Mouse (Mus musculus) heart, embryonic 16.5 days (tissue): Measurements from ENCODE around the gene Larp7. TPM values are rescaled to one million over a fixed set of nuclear protein-coding genes. Genes with fewer than 3 reads are reported as not detected.

ENCODE experiments used
- ATAC-seq: fragments of 200-750 bp; cut with Nextera tagmentation; replicated peaks from 2 replicates; pipeline ENCODE4 v1.8.0; 2017; ENCODE audit warnings: moderate number of reproducible peaks; ENCODE audit not compliant: insufficient read depth, low FRiP score; ENCODE audit errors: extremely low read depth
- H3K27ac ChIP-seq: fragments of 300-500 bp; sonication (generic); 2 replicates; pipeline ENCODE4 v1.5.1; 2014; ENCODE audit warnings: mild to moderate bottlenecking, low read length, control low read depth, moderate library complexity
- H3K27me3 ChIP-seq: fragments of 300-500 bp; sonication (generic); 2 replicates; pipeline ENCODE4 v1.6.1; 2014; ENCODE audit warnings: low read length, mixed read lengths; ENCODE audit not compliant: control insufficient read depth, insufficient read depth
- H3K36me3 ChIP-seq: fragments of 300-500 bp; sonication (generic); 2 replicates; pipeline ENCODE4 v1.6.1; 2014; ENCODE audit not compliant: control insufficient read depth, insufficient read depth
- H3K4me1 ChIP-seq: fragments of 300-500 bp; sonication (generic); 2 replicates; pipeline ENCODE4 v1.6.1; 2014; ENCODE audit warnings: low read length, mixed read lengths; ENCODE audit not compliant: control insufficient read depth, insufficient read depth
- H3K4me2 ChIP-seq: fragments of 300-500 bp; sonication (generic); 2 replicates; pipeline ENCODE4 v1.6.1; 2014; ENCODE audit warnings: low read depth, mild to moderate bottlenecking, control low read depth, low read length
- H3K4me3 ChIP-seq: fragments of 300-500 bp; sonication (generic); 2 replicates; pipeline ENCODE4 v1.5.1; 2014; ENCODE audit warnings: mild to moderate bottlenecking, control low read depth, low read length
- H3K9ac ChIP-seq: fragments of 300-500 bp; sonication (generic); 2 replicates; pipeline ENCODE4 v1.6.1; 2014; ENCODE audit warnings: low read length, control low read depth
- H3K9me3 ChIP-seq: fragments of 300-500 bp; sonication (generic); replicated peaks from 2 replicates; pipeline ENCODE4 v1.6.1; 2016; ENCODE audit warnings: low read length; ENCODE audit not compliant: control insufficient read depth
- WGBS: fragments of 180-500 bp; shearing (Covaris S2); extraction: QIAGEN DNeasy Blood & Tissue Kit; methylation state at CpG from one replicate; pipeline ENCODE4 v1.1.7; 2014; 5-methylcytosine and 5-hydroxymethylcytosine counted together
- polyA plus RNA-seq: library from polyadenylated mRNA; unstranded; fragments of >200 nt; fragmentation: Nextera tagmentation; extraction: Ambion mirVana; gene quantifications from 2 replicates; pipeline ENCODE4 v1.2.1, GENCODE M21; 2015

The Larp7 gene
- polyA plus RNA-seq, 1 experiment from 2014 or later = 54.7 TPM

GRCm38 (mm10) chr3:127547882-127548281 is 5.3 kb downstream of the Larp7 start:
- H3K27me3 ChIP-seq = no peaks in the 10 kb centered on the region
- H3K4me1 ChIP-seq = no peaks in the 10 kb centered on the region
- no peak overlapping the region for H3K27ac ChIP-seq
- H3K9me3 ChIP-seq = no peaks in the 10 kb centered on the region
- H3K9ac ChIP-seq = no peak overlapping the region
- no peak overlapping the region for H3K4me2 ChIP-seq
- H3K4me3 ChIP-seq = no peak overlapping the region
- no peak for ATAC-seq
- H3K36me3 ChIP-seq = peaks cover 21% of the 10 kb centered on the region
- 50% methylated on average over 4 of the region's 5 CpGs for WGBS

- no peak overlapping the region for H3K27ac ChIP-seq
- peaks cover 26% of the 10 kb centered on the region for H3K36me3 ChIP-seq
- no peak for ATAC-seq
- H3K9me3 ChIP-seq = no peaks in the 10 kb centered on the region
- 40% methylated on average over 5 of the region's 5 CpGs for WGBS
- H3K27me3 ChIP-seq = no peaks in the 10 kb centered on the region
- H3K4me1 ChIP-seq = no peaks in the 10 kb centered on the region
- H3K9ac ChIP-seq = no peak overlapping the region
- H3K4me2 ChIP-seq = no peak overlapping the region
- H3K4me3 ChIP-seq = no peak overlapping the region
These were observed 8.5 kb downstream of the Larp7 start for GRCm38 (mm10) chr3:127544610-127545121.

GRCm38 (mm10) chr3:127543976-127544375 is 9.2 kb downstream of the Larp7 start:
- no peak overlapping the region for H3K4me3 ChIP-seq
- no peaks in the 10 kb centered on the region for H3K9me3 ChIP-seq
- no peak overlapping the region for H3K9ac ChIP-seq
- H3K4me2 ChIP-seq = no peak overlapping the region
- H3K4me1 ChIP-seq = no peaks in the 10 kb centered on the region
- no peak overlapping the region for H3K27ac ChIP-seq
- WGBS = 86% methylated on average over 4 of the region's 4 CpGs
- ATAC-seq = no peak
- no peaks in the 10 kb centered on the region for H3K27me3 ChIP-seq
- H3K36me3 ChIP-seq = peaks cover 26% of the 10 kb centered on the region

GRCm38 (mm10) chr3:127539193-127539592 is 14.0 kb downstream of the Larp7 start:
- H3K27ac ChIP-seq = peak overlapping the region; percentile 82
- H3K4me3 ChIP-seq = no peak overlapping the region
- H3K4me1 ChIP-seq = peaks cover 9% of the 10 kb centered on the region; the same call in 1 of the 2 replicates
- ATAC-seq = peak; percentile 94
- peaks cover 19% of the 10 kb centered on the region; the same call in 1 of the 2 replicates for H3K36me3 ChIP-seq
- H3K27me3 ChIP-seq = no peaks in the 10 kb centered on the region
- 56% methylated on average over 6 of the region's 6 CpGs for WGBS
- no peak overlapping the region for H3K4me2 ChIP-seq
- H3K9me3 ChIP-seq = no peaks in the 10 kb centered on the region
- H3K9ac ChIP-seq = no peak overlapping the region

- peak overlapping the region; percentile 47 for H3K27ac ChIP-seq
- 21% methylated on average over 4 of the region's 4 CpGs for WGBS
- peaks cover 8% of the 10 kb centered on the region for H3K4me1 ChIP-seq
- no peaks in the 10 kb centered on the region for H3K27me3 ChIP-seq
- no peaks in the 10 kb centered on the region for H3K36me3 ChIP-seq
- peak overlapping the region; percentile 33; the same call in 1 of the 2 replicates for H3K9ac ChIP-seq
- no peak for ATAC-seq
- no peaks in the 10 kb centered on the region for H3K9me3 ChIP-seq
- 0 out of 2 replicates have a peak overlapping the region, but pooled peaks have one; percentile 5 for H3K4me2 ChIP-seq
- H3K4me3 ChIP-seq = no peak overlapping the region
These were observed 22.9 kb downstream of the Larp7 start for GRCm38 (mm10) chr3:127530293-127530692.

- no peaks in the 10 kb centered on the region for H3K36me3 ChIP-seq
- no peak for ATAC-seq
- H3K27me3 ChIP-seq = no peaks in the 10 kb centered on the region
- H3K9me3 ChIP-seq = no peaks in the 10 kb centered on the region
- no peak overlapping the region for H3K9ac ChIP-seq
- H3K4me1 ChIP-seq = peaks cover 9% of the 10 kb centered on the region
- no peak overlapping the region for H3K27ac ChIP-seq
- no peak overlapping the region for H3K4me2 ChIP-seq
- 69% methylated on average over 4 of the region's 4 CpGs for WGBS
- H3K4me3 ChIP-seq = no peak overlapping the region
These were observed 23.3 kb downstream of the Larp7 start for GRCm38 (mm10) chr3:127529824-127530223.

GRCm38 (mm10) chr3:127529210-127529609 is 23.9 kb downstream of the Larp7 start:
- 84% methylated on average over 3 of the region's 3 CpGs for WGBS
- ATAC-seq = no peak
- Histone ChIP-seq H3K36me3 (no peaks in the 10 kb centered on the region), H3K9me3 (no peaks in the 10 kb centered on the region), H3K4me2 (no peak overlapping the region), H3K4me1 (peaks cover 11% of the 10 kb centered on the region), H3K4me3 (no peak overlapping the region), H3K27ac (no peak overlapping the region), H3K9ac (no peak overlapping the region), H3K27me3 (no peaks in the 10 kb centered on the region)

- H3K4me3 ChIP-seq = no peak overlapping the region
- 65% methylated on average over 5 of the region's 5 CpGs for WGBS
- no peaks in the 10 kb centered on the region for H3K27me3 ChIP-seq
- no peaks in the 10 kb centered on the region for H3K9me3 ChIP-seq
- ATAC-seq = no peak
- no peak overlapping the region for H3K9ac ChIP-seq
- peaks cover 11% of the 10 kb centered on the region for H3K4me1 ChIP-seq
- H3K36me3 ChIP-seq = no peaks in the 10 kb centered on the region
- H3K27ac ChIP-seq = peak overlapping the region; percentile 65
- no peak overlapping the region for H3K4me2 ChIP-seq
These were observed 25.6 kb downstream of the Larp7 start for GRCm38 (mm10) chr3:127527465-127528034.

- no peaks in the 10 kb centered on the region for H3K27me3 ChIP-seq
- no peaks in the 10 kb centered on the region for H3K9me3 ChIP-seq
- H3K4me1 ChIP-seq = peaks cover 22% of the 10 kb centered on the region
- WGBS = 31% methylated on average over 8 of the region's 8 CpGs
- peak overlapping the region; percentile 21 for H3K9ac ChIP-seq
- H3K4me2 ChIP-seq = peak overlapping the region; percentile 46
- peak overlapping the region; percentile 98 for H3K27ac ChIP-seq
- no peaks in the 10 kb centered on the region for H3K36me3 ChIP-seq
- ATAC-seq = peak; percentile 88
- no peak overlapping the region for H3K4me3 ChIP-seq
These were observed 27.8 kb downstream of the Larp7 start for GRCm38 (mm10) chr3:127525188-127525819.
